Mouse (Mus musculus): ENCODE data around the gene Prepl. TPM values are rescaled to one million over a fixed set of nuclear protein-coding genes. Genes with fewer than 3 reads are reported as not detected.

The Prepl gene
- polyA plus RNA-seq (2012; fragmentation: generic; extraction: Trizol) = 10 to 100 TPM in 1 of 2 experiments, 1 to 10 TPM in 1; 1.4 to 12.6 TPM

DNA sequence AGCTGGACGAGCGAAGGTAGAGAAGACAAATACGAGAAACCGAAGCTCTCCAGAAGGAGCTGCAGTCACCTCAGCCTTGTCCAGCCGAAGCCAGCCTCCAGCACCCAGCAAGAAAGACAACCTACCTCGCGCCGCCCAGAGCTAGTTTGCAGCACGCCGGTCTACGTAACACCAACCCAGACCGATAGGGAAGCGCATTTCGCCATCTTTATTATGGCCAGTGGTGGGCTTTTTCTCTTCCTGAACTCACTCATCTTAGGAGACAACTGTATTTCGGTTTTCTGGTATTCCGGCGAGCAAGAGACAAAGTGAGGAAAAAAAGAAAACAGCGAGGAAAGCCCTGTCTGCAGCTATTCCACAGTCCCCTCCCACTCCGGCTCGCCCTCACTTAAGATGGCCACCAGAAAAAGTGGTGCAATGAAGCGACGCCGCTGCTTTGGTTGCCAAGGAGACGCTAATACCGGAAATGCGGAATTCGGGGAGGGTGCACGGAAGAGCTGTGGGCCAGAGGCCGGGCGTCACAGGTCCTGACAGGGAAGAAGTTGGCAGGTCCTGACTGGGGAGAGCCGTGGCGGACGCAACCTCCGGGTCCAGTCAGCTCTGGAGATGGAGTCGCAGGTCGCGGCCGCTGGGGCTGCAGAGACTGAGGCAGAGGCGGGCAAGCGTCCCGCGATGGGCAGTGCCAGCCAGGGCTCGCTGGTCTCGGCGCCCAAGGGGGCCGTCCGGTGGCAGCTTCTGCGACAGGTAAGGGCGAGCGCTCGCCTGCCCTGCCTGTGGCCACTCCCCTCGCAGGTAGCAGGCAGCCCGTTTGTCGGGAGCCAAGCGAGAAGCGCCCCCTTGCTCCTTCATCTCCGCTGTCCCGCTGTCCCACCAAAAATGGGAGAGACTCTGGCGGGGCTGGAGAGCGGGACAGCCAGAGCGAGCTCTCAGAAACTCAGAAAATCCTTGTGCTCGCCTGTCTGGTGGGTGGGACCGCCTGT, at the start of gene Prepl, which contains the start of gene Camkmt:
TSS of gene Prepl (minus strand) at position 122 of the 980 bp plus-strand sequence.
TSS of gene Camkmt (plus strand) at position 433 of the 980 bp plus-strand sequence.

DNA sequence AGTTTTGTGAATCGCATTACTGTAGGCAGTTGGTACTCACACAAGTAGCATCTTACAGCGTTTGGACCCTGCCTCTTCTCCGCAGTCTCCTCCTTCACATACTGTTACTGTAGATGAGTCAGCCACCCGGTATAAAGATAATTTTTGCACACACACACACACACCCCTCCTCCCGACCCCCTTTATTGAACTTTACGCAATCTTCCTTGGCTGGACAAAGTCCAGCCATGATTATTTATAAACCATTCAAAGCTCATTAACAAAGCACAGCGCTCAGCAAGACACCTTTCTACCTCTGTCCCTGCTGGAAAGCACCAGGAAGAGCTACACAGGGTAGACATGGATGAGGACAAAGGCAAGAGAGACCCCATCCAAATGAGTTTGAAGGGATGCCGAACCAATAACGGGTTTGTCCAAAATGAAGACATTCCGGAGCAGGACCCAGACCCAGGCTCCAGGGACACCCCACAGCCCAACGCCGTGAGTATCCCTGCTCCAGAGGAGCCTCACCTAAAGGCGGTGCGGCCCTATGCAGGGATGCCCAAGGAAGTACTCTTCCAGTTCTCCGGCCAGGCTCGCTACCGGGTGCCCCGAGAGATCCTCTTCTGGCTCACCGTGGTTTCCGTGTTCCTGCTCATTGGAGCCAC, 61.8 kb downstream of the Prepl start, which contains the start of gene Slc3a1:
TSS of gene Slc3a1 (plus strand) at position 284 of the 647 bp plus-strand sequence.

Other genes starting within 250 kb of the Prepl start
- gene Ppm1b, start 133.5 kb downstream of the Prepl start, polyA plus RNA-seq (2012; fragmentation: generic; extraction: Trizol) = 10 to 100 TPM in 1 of 2 experiments, 1 to 10 TPM in 1; 4.3 to 28.7 TPM
- under 1 TPM in 1 of 2 experiments, not detected in 1; 0.26 TPM for gene Slc3a1, start 61.9 kb downstream of the Prepl start, polyA plus RNA-seq (2012; fragmentation: generic; extraction: Trizol)
- gene Camkmt, start 311 bp upstream of the Prepl start, polyA plus RNA-seq (2012; fragmentation: generic; extraction: Trizol) = 1 to 10 TPM in 1 of 2 experiments, under 1 TPM in 1; 0.67 to 2.9 TPM

All from C3H10T1/2 (cell line).